Mouse (Mus musculus): ENCODE results near the gene Timm44.

Timm44 gene

GRCm38 (mm10) chr8:4212809-4213209 is 62.9 kb downstream of the Timm44 start:
- in situ Hi-C loops (cut with MboI; ENCODE audit: unreplicated experiment in 2 of 2): no loop called here

GRCm38 (mm10) chr8:4211097-4211496 is 64.6 kb downstream of the Timm44 start:
- in situ Hi-C loops (cut with MboI; ENCODE audit: unreplicated experiment in 2 of 2): no loop called here

Data from v-Abl transformed pro-B cells (cell line).